Mouse (Mus musculus) thymus, adult 2 months (tissue): ENCODE measurements at regions not wholly inside any gene's neighbourhood (a gene's known extent, or its start where the extent isn't known, plus 50 kb on each side); places are given as distances from the start of the nearest gene placed in this dataset.

ENCODE experiments used
- DNase-seq: peaks from one replicate; pipeline ENCODE4 v3.0.0; 2021
- H3K27ac ChIP-seq: fragments of 200-500 bp; 2 replicates; pipeline ENCODE4 v1.5.1; 2012; ENCODE audit warnings: low read length, control low read depth; ENCODE audit not compliant: control insufficient read depth, insufficient read depth
- H3K27me3 ChIP-seq: fragments of 200-500 bp; 2 replicates; pipeline ENCODE4 v1.6.1; 2012; ENCODE audit warnings: mild to moderate bottlenecking, low read length, moderate library complexity, mixed read lengths; ENCODE audit not compliant: control insufficient read depth, insufficient read depth
- H3K36me3 ChIP-seq: fragments of 200-500 bp; 2 replicates; pipeline ENCODE4 v1.6.1; 2012; ENCODE audit warnings: mild to moderate bottlenecking, low read length, moderate library complexity; ENCODE audit not compliant: control insufficient read depth, insufficient read depth
- H3K4me1 ChIP-seq: fragments of 200-500 bp; replicated peaks from 2 replicates; pipeline ENCODE4 v1.6.1; 2012; ENCODE audit warnings: low read length; ENCODE audit not compliant: control insufficient read depth, insufficient read depth
- H3K4me3 ChIP-seq: fragments of 200-500 bp; 2 replicates; pipeline ENCODE4 v1.5.1; 2012; ENCODE audit warnings: mild to moderate bottlenecking, low read length, control low read depth, moderate library complexity; ENCODE audit not compliant: control insufficient read depth, insufficient read depth
- CTCF ChIP-seq: fragments of 200-500 bp; IDR thresholded peaks from 2 replicates; pipeline ENCODE4 v1.5.1; 2012; ENCODE audit warnings: mild to moderate bottlenecking, control low read depth, low read length, moderate library complexity, borderline replicate concordance; ENCODE audit not compliant: control insufficient read depth, poor library complexity, insufficient read depth; ENCODE audit errors: extremely low read depth
- POLR2A ChIP-seq: fragments of 200-500 bp; IDR thresholded peaks from 2 replicates; pipeline ENCODE4 v1.6.1; 2012; ENCODE audit warnings: mild to moderate bottlenecking, low read length, control low read depth, moderate library complexity; ENCODE audit not compliant: control insufficient read depth, poor library complexity, insufficient read depth; ENCODE audit errors: extremely low read depth
- WGBS: fragments of 180-500 bp; shearing (Covaris S2); methylation state at CpG from one replicate; pipeline ENCODE4 v1.1.7; 2018; 5-methylcytosine and 5-hydroxymethylcytosine counted together

GRCm38 (mm10) chr10:122217594-122217993 lies 120.4 kb upstream of the Rxylt1 start:
- Histone ChIP-seq H3K27ac (no peak overlapping the region), H3K4me3 (no peak overlapping the region), H3K36me3 (no peaks in the 10 kb centered on the region), H3K27me3 (no peaks in the 10 kb centered on the region), H3K4me1 (no peaks in the 10 kb centered on the region)
- WGBS: 68% methylated on average over 4 of the region's 4 CpGs
- TF ChIP-seq CTCF (no peak), POLR2A (no peak)
- DNase-seq: no peak

GRCm38 (mm10) chr10:122199791-122200190 lies 102.6 kb upstream of the Rxylt1 start:
- peak; percentile 17 for DNase-seq
- TF ChIP-seq POLR2A (no peak), CTCF (no peak)
- 24% methylated on average over 4 of the region's 4 CpGs for WGBS
- Histone ChIP-seq H3K4me3 (no peak overlapping the region), H3K36me3 (no peaks in the 10 kb centered on the region), H3K27ac (no peak overlapping the region; the same call in 1 of the 2 replicates), H3K27me3 (no peaks in the 10 kb centered on the region), H3K4me1 (peaks cover 7% of the 10 kb centered on the region)

GRCm38 (mm10) chr10:122197703-122198102 lies 100.5 kb upstream of the Rxylt1 start:
- no peak overlapping the region for H3K4me3 ChIP-seq
- peaks cover 7% of the 10 kb centered on the region for H3K4me1 ChIP-seq
- no peaks in the 10 kb centered on the region for H3K36me3 ChIP-seq
- WGBS: 23% methylated on average over 4 of the region's 4 CpGs
- H3K27ac ChIP-seq: no peak overlapping the region
- no peak for DNase-seq
- H3K27me3 ChIP-seq: no peaks in the 10 kb centered on the region
- TF ChIP-seq CTCF (no peak), POLR2A (no peak)

GRCm38 (mm10) chr10:122194139-122194538 lies 97.0 kb upstream of the Rxylt1 start:
- WGBS: 90% methylated on average over 9 of the region's 9 CpGs
- no peak for TF ChIP-seq POLR2A
- no peak for TF ChIP-seq CTCF

GRCm38 (mm10) chr10:122193343-122193742 lies 96.2 kb upstream of the Rxylt1 start:
- Histone ChIP-seq H3K36me3 (no peaks in the 10 kb centered on the region), H3K4me3 (no peak overlapping the region), H3K4me1 (no peaks in the 10 kb centered on the region), H3K27me3 (no peaks in the 10 kb centered on the region), H3K27ac (no peak overlapping the region)
- no peak for TF ChIP-seq POLR2A
- no peak for TF ChIP-seq CTCF
- DNase-seq: no peak
- WGBS: 96% methylated on average over 5 of the region's 5 CpGs

More at GRCm38 (mm10) chr10:122194139-122194538, 97.0 kb upstream of the Rxylt1 start:
- H3K27me3 ChIP-seq: no peaks in the 10 kb centered on the region
- H3K4me3 ChIP-seq: no peak overlapping the region
- H3K4me1 ChIP-seq: peaks cover 3% of the 10 kb centered on the region; the same call in 1 of the 2 replicates
- H3K27ac ChIP-seq: no peak overlapping the region
- DNase-seq: no peak
- no peaks in the 10 kb centered on the region for H3K36me3 ChIP-seq

GRCm38 (mm10) chr10:122185152-122185745 lies 88.1 kb upstream of the Rxylt1 start:
- no peak for DNase-seq
- no peaks in the 10 kb centered on the region for H3K36me3 ChIP-seq
- no peak overlapping the region for H3K4me3 ChIP-seq
- H3K4me1 ChIP-seq: no peaks in the 10 kb centered on the region
- WGBS: 95% methylated on average over 9 of the region's 9 CpGs
- TF ChIP-seq POLR2A: no peak
- no peak for TF ChIP-seq CTCF
- H3K27ac ChIP-seq: no peak overlapping the region
- H3K27me3 ChIP-seq: no peaks in the 10 kb centered on the region

- Histone ChIP-seq H3K27me3 (no peaks in the 10 kb centered on the region), H3K27ac (no peak overlapping the region), H3K36me3 (no peaks in the 10 kb centered on the region), H3K4me3 (no peak overlapping the region), H3K4me1 (no peaks in the 10 kb centered on the region)
- TF ChIP-seq POLR2A: no peak
- TF ChIP-seq CTCF: no peak
- 19% methylated on average over 4 of the region's 4 CpGs for WGBS
- DNase-seq: peak; percentile 5
Observed at GRCm38 (mm10) chr10:122183025-122183424, 85.9 kb upstream of the Rxylt1 start.
